In the genomic region with DNA sequence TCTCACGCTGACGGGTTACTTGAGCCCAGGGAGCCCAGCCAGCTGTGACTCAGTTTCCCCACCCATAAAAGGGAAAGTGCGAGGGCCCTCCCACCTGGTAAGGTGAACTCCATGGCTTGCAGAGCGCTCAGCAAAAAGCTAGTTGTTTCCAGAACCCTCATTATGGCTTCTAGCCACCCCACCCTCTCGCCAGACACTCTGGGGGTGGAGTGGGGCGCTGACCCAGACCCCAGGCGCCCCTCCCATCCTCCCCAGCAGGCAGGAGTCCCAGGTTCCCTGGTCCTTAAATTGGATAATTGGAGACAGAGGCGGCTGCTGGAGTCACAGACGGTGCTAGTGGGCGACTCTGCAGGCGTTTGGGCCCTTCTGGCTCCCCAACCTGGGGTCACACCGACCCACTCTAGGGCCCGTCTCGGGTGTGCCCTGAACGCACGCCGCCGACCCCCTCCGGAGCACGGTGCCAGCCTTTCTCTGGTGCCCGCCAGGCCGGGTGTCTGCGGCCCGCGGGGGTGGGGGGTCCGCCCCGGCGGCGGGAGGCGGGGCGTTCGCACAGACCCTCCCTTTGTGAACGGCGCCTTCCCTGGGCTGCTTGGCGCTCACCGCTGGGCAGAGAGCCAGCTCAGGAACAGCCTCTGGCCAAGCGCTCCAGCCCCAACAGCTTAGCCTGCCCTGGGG, we compare ENCODE assay signal across 8 mouse cellular contexts. TPM values are rescaled to one million over a fixed set of nuclear protein-coding genes. Genes with fewer than 3 reads are reported as not detected.
DNase-seq lines count a peak whose midpoint lies in the region; ATAC-seq and TF ChIP-seq lines count a peak whose summit lies in the region.

No protein-coding gene starts in this region.

- peak overlapping the region; percentile 51 for H3K9ac ChIP-seq in forebrain, embryonic 14.5 days (ENCODE audit: low read length)
- no peak overlapping the region for H3K9ac ChIP-seq in hindbrain, embryonic 15.5 days

- H3K4me1 ChIP-seq in forebrain, embryonic 14.5 days (ENCODE audit: control insufficient read depth, insufficient read depth, low read length), result peaks cover 49% of the 10 kb centered on the region
- H3K4me1 ChIP-seq in hindbrain, embryonic 15.5 days (replicated peaks), result peaks cover 82% of the 10 kb centered on the region

- peak overlapping the region; percentile 53 for H3K4me2 ChIP-seq in forebrain, embryonic 14.5 days (ENCODE audit: low read length)
- peak overlapping the region; percentile 54 for H3K4me2 ChIP-seq in hindbrain, embryonic 15.5 days
- H3K4me2 ChIP-seq in myocyte (ENCODE audit: low read depth), result peak overlapping the region; percentile 58

- peak overlapping the region; percentile 26 for H3K4me3 ChIP-seq in forebrain, embryonic 14.5 days (ENCODE audit: low read depth, low read length)
- peak overlapping the region; percentile 23 for H3K4me3 ChIP-seq in hindbrain, embryonic 15.5 days
- no peak overlapping the region for H3K4me3 ChIP-seq in myocyte

- H3ac ChIP-seq in myocyte (ENCODE audit: control insufficient read depth, insufficient read length), result no peak overlapping the region

- H3K9me3 ChIP-seq in forebrain, embryonic 14.5 days (replicated peaks; ENCODE audit: control insufficient read depth, low read length), result no peaks in the 10 kb centered on the region
- no peaks in the 10 kb centered on the region for H3K9me3 ChIP-seq in hindbrain, embryonic 15.5 days

- H3K27me3 ChIP-seq in forebrain, embryonic 14.5 days (replicated peaks; ENCODE audit: control insufficient read depth, insufficient read depth, low read length), result peaks cover 39% of the 10 kb centered on the region
- peaks cover 36% of the 10 kb centered on the region for H3K27me3 ChIP-seq in hindbrain, embryonic 15.5 days
- H3K27me3 ChIP-seq in myocyte (ENCODE audit: control insufficient read depth, insufficient read depth, insufficient read length), result no peaks in the 10 kb centered on the region

- H3K79me2 ChIP-seq in myocyte (ENCODE audit: control insufficient read depth, insufficient read depth), result no peaks in the 10 kb centered on the region

- peak; percentile 54 for ATAC-seq in forebrain, embryonic 14.5 days
- 0 out of 2 replicates have a peak, but pooled peaks have one; percentile 33 for ATAC-seq in hindbrain, embryonic 15.5 days (ENCODE audit: low FRiP score, low read depth)

- WGBS in forebrain, embryonic 14.5 days, result under 1% methylated on average over 37 of the region's 37 CpGs
- 2% methylated on average over 31 of the region's 37 CpGs for WGBS in hindbrain, embryonic 15.5 days

- TF ChIP-seq POLR2A in myocyte (IDR thresholded peaks at IDR 0.05; ENCODE audit: insufficient read length, low read depth), result no peak

- H3K36me3 ChIP-seq in forebrain, embryonic 14.5 days (ENCODE audit: control insufficient read depth, insufficient read depth, low read length), result no peaks in the 10 kb centered on the region
- no peaks in the 10 kb centered on the region for H3K36me3 ChIP-seq in hindbrain, embryonic 15.5 days
- H3K36me3 ChIP-seq in myocyte (ENCODE audit: control insufficient read depth, insufficient read depth), result no peaks in the 10 kb centered on the region

- DNase-seq in adrenal gland, adult 18-20 months (ENCODE audit: low spot score in 2 of 2), result peak; percentile 57 to 69
- no peak for DNase-seq in adrenal gland, adult 8-10 months
- DNase-seq in NIH3T3 (ENCODE audit: low read depth) (peak; percentile 94), liver (peak; percentile 60)
- peak; percentile 83 for DNase-seq in forebrain, embryonic 14.5 days (ENCODE audit: low spot score)
- no peak for DNase-seq in thymus, postnatal 0 days (ENCODE audit: low spot score)

- H3K27ac ChIP-seq in forebrain, embryonic 14.5 days (ENCODE audit: low read depth, low read length), result peak overlapping the region; percentile 41; the same call in 1 of the 2 replicates
- H3K27ac ChIP-seq in hindbrain, embryonic 15.5 days (replicated peaks), result peak overlapping the region; percentile 59

TF ChIP-seq in myocyte, 11 proteins besides CTCF, POLR2A, EP300 and RAD21:
- TF ChIP-seq E2F4 (IDR thresholded peaks at IDR 0.05; ENCODE audit: insufficient read depth) (no peak), POLR2AphosphoS2 (IDR thresholded peaks at IDR 0.05; ENCODE audit: insufficient read length, low read depth) (no peak), MYOG (IDR thresholded peaks at IDR 0.05; ENCODE audit: control insufficient read depth in 1 of 3, insufficient read depth in 1 of 3, insufficient read length in 2 of 3, low read depth in 2 of 3) (no peak), REST (IDR thresholded peaks at IDR 0.05; ENCODE audit: insufficient read depth, insufficient read length) (no peak), SRF (IDR thresholded peaks at IDR 0.05; ENCODE audit: control insufficient read depth, insufficient read length, low read depth) (no peak), TCF3 (IDR thresholded peaks at IDR 0.05; ENCODE audit: insufficient read length, low read depth) (no peak), CEBPB (IDR thresholded peaks at IDR 0.05; ENCODE audit: insufficient read depth, poor library complexity, severe bottlenecking) (no peak), USF1 (IDR thresholded peaks at IDR 0.05; ENCODE audit: low read depth) (no peak), MYOD1 (IDR thresholded peaks at IDR 0.05; ENCODE audit: control insufficient read depth in 1 of 3, insufficient read length in 2 of 3, low read depth in 2 of 3) (no peak), TCF12 (IDR thresholded peaks at IDR 0.05; ENCODE audit: insufficient read depth, poor library complexity, severe bottlenecking) (no peak), MAX (IDR thresholded peaks at IDR 0.05; ENCODE audit: low read depth) (no peak)

RNA-seq across cellular contexts. Expression of a gene that starts 6.4 kb away (rescaled TPM):
- total RNA-seq in adrenal gland, adult 18-20 months (2021), result 10 to 100 TPM; 34.1 to 75.0 TPM
- 100 to 1,000 TPM in 1 of 4 experiments, 10 to 100 TPM in 3; 17.5 to 112 (median 73.6) TPM for total RNA-seq in adrenal gland, adult 8-10 months (2022)
- 5.2 and 6.2 TPM in 2 replicates for polyA plus RNA-seq in forebrain, embryonic 14.5 days (2014; fragmentation: Nextera tagmentation; extraction: Ambion mirVana)
- polyA plus RNA-seq in hindbrain, embryonic 15.5 days (2015; fragmentation: Nextera tagmentation; extraction: Ambion mirVana), result 6.9 and 8.5 TPM in 2 replicates
- polyA plus RNA-seq in myocyte (2012; fragmentation: generic; extraction: Trizol), result 52.2 TPM
- polyA plus RNA-seq in thymus, postnatal 0 days (2015; fragmentation: Nextera tagmentation; extraction: Ambion mirVana), result 19.0 and 21.7 TPM in 2 replicates

RNA-seq across cellular contexts. Expression of a gene that starts 18.2 kb away (rescaled TPM):
- 10 to 100 TPM; 14.1 to 15.2 TPM for total RNA-seq in adrenal gland, adult 18-20 months (2021)
- 10 to 100 TPM; 10.0 to 17.2 (median 15.2) TPM for total RNA-seq in adrenal gland, adult 8-10 months (2022)
- polyA plus RNA-seq in forebrain, embryonic 14.5 days (2014; fragmentation: Nextera tagmentation; extraction: Ambion mirVana), result 12.1 and 14.4 TPM in 2 replicates
- 38.4 and 40.9 TPM in 2 replicates for polyA plus RNA-seq in hindbrain, embryonic 15.5 days (2015; fragmentation: Nextera tagmentation; extraction: Ambion mirVana)
- 65.2 TPM for polyA plus RNA-seq in myocyte (2012; fragmentation: generic; extraction: Trizol)
- 28.0 and 28.5 TPM in 2 replicates for polyA plus RNA-seq in thymus, postnatal 0 days (2015; fragmentation: Nextera tagmentation; extraction: Ambion mirVana)

RNA-seq across cellular contexts. Expression of a gene that starts 35.5 kb away (rescaled TPM):
- total RNA-seq in adrenal gland, adult 18-20 months (2021), result 100 to 1,000 TPM; 208 to 219 TPM
- total RNA-seq in adrenal gland, adult 8-10 months (2022), result 100 to 1,000 TPM; 154 to 235 (median 185) TPM
- polyA plus RNA-seq in forebrain, embryonic 14.5 days (2014; fragmentation: Nextera tagmentation; extraction: Ambion mirVana), result 355 and 398 TPM in 2 replicates
- polyA plus RNA-seq in hindbrain, embryonic 15.5 days (2015; fragmentation: Nextera tagmentation; extraction: Ambion mirVana), result 329 and 342 TPM in 2 replicates
- polyA plus RNA-seq in myocyte (2012; fragmentation: generic; extraction: Trizol), result 225 TPM
- 337 and 351 TPM in 2 replicates for polyA plus RNA-seq in thymus, postnatal 0 days (2015; fragmentation: Nextera tagmentation; extraction: Ambion mirVana)

Comparison
In these comparisons a context has a peak if more than half of its experiments do, and no peak if none do; other contexts are left out.
1. DNase-seq: peak in adrenal gland, adult 18-20 months (2 of 2), NIH3T3 (single experiment), forebrain, embryonic 14.5 days (single experiment) and liver (single experiment); none in adrenal gland, adult 8-10 months (single experiment) and thymus, postnatal 0 days (single experiment).
2. Peak in every context shown above with its lines, with median percentiles within 50 percentile points of each other: H3K4me2 ChIP-seq.